Mouse (Mus musculus) heart, embryonic 13.5 days (tissue): ENCODE results near the gene Ckap5. TPM values are rescaled to one million over a fixed set of nuclear protein-coding genes. Genes with fewer than 3 reads are reported as not detected.

Source experiments
- ATAC-seq: fragments of 200-750 bp; cut with Nextera tagmentation; 2 replicates; pipeline ENCODE4 v1.8.0; 2017; ENCODE audit warnings: moderate TSS enrichment; ENCODE audit not compliant: insufficient number of reproducible peaks, low FRiP score, low TSS enrichment; ENCODE audit errors: extremely low read depth
- H3K27ac ChIP-seq: fragments of 300-500 bp; sonication (generic); replicated peaks from 2 replicates; pipeline ENCODE4 v1.5.1; 2015; ENCODE audit warnings: moderate library complexity, mild to moderate bottlenecking, inconsistent platforms
- H3K27me3 ChIP-seq: fragments of 300-500 bp; sonication (generic); replicated peaks from 2 replicates; pipeline ENCODE4 v1.6.1; 2015; ENCODE audit warnings: mild to moderate bottlenecking, inconsistent platforms
- H3K36me3 ChIP-seq: fragments of 300-500 bp; sonication (generic); 2 replicates; pipeline ENCODE4 v1.6.1; 2015; ENCODE audit warnings: mild to moderate bottlenecking, inconsistent platforms
- H3K4me1 ChIP-seq: fragments of 300-500 bp; sonication (generic); 2 replicates; pipeline ENCODE4 v1.6.1; 2015; ENCODE audit warnings: inconsistent platforms
- H3K4me2 ChIP-seq: fragments of 300-500 bp; sonication (generic); 2 replicates; pipeline ENCODE4 v1.6.1; 2015; ENCODE audit warnings: inconsistent platforms, mild to moderate bottlenecking, moderate library complexity
- H3K4me3 ChIP-seq: fragments of 300-500 bp; sonication (generic); 2 replicates; pipeline ENCODE4 v1.5.1; 2015; ENCODE audit warnings: moderate library complexity, mild to moderate bottlenecking, inconsistent platforms
- H3K9ac ChIP-seq: fragments of 300-500 bp; sonication (generic); 2 replicates; pipeline ENCODE4 v1.6.1; 2015; ENCODE audit warnings: inconsistent platforms, mild to moderate bottlenecking, moderate library complexity
- H3K9me3 ChIP-seq: fragments of 300-500 bp; sonication (generic); 2 replicates; pipeline ENCODE4 v1.6.1; 2016; ENCODE audit warnings: inconsistent platforms
- WGBS: fragments of 180-500 bp; shearing (Covaris S2); methylation state at CpG from one replicate; pipeline ENCODE4 v1.1.7; 2015; ENCODE audit warnings: mixed read lengths; 5-methylcytosine and 5-hydroxymethylcytosine counted together
- polyA plus RNA-seq: library from polyadenylated mRNA; unstranded; fragments of >200 nt; fragmentation: Nextera tagmentation; extraction: Ambion mirVana; gene quantifications from 2 replicates; pipeline ENCODE4 v1.2.1, GENCODE M21; 2015

Ckap5 gene
- polyA plus RNA-seq, 1 experiment from 2014 or later, result 63.1 TPM

DNA sequence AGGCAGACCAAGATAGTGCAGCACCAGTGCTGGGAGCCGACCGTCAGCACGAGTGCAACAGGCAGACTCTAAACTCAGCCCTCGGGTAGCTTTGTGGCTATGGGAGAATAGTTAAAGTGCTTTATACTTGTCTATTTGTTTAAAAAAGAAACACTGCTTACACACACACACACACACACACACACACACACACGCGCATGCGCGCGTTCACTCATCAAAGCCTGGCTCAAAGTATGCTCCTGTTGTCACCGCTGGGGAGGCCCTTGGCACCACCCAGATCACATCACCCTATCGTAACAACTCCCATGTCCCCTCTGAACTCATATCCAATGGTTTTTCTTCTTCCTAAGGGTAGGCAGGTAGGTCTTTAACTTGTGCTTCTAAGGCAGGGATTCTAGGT is 117.5 kb downstream of the Ckap5 start:
- Histone ChIP-seq H3K4me1 (peaks cover 7% of the 10 kb centered on the region), H3K36me3 (peaks cover 61% of the 10 kb centered on the region), H3K4me3 (no peak overlapping the region), H3K4me2 (no peak overlapping the region), H3K9ac (no peak overlapping the region), H3K27ac (no peak overlapping the region), H3K27me3 (no peaks in the 10 kb centered on the region), H3K9me3 (no peaks in the 10 kb centered on the region)
- ATAC-seq, result no peak
- WGBS, result 92% methylated on average over 11 of the region's 11 CpGs

GRCm38 (mm10) chr2:91645354-91645753 is 118.8 kb downstream of the Ckap5 start:
- no peaks in the 10 kb centered on the region for H3K27me3 ChIP-seq
- H3K36me3 ChIP-seq, result peaks cover 61% of the 10 kb centered on the region
- H3K9me3 ChIP-seq, result no peaks in the 10 kb centered on the region
- 94% methylated on average over 15 of the region's 15 CpGs for WGBS
- peaks cover 9% of the 10 kb centered on the region for H3K4me1 ChIP-seq
- no peak overlapping the region for H3K9ac ChIP-seq
- H3K4me2 ChIP-seq, result no peak overlapping the region
- no peak overlapping the region for H3K27ac ChIP-seq
- no peak overlapping the region for H3K4me3 ChIP-seq
- no peak for ATAC-seq

GRCm38 (mm10) chr2:91645811-91646210 is 119.2 kb downstream of the Ckap5 start:
- Histone ChIP-seq H3K9ac (no peak overlapping the region), H3K27ac (no peak overlapping the region), H3K4me2 (no peak overlapping the region), H3K36me3 (peaks cover 61% of the 10 kb centered on the region), H3K4me1 (peaks cover 11% of the 10 kb centered on the region), H3K27me3 (no peaks in the 10 kb centered on the region), H3K9me3 (no peaks in the 10 kb centered on the region), H3K4me3 (no peak overlapping the region)
- ATAC-seq, result no peak
- 93% methylated on average over 11 of the region's 11 CpGs for WGBS

GRCm38 (mm10) chr2:91646733-91647132 is 120.2 kb downstream of the Ckap5 start:
- ATAC-seq, result no peak
- H3K9ac ChIP-seq, result no peak overlapping the region
- H3K4me1 ChIP-seq, result peaks cover 20% of the 10 kb centered on the region
- H3K27me3 ChIP-seq, result no peaks in the 10 kb centered on the region
- H3K36me3 ChIP-seq, result peaks cover 61% of the 10 kb centered on the region
- H3K27ac ChIP-seq, result no peak overlapping the region
- no peaks in the 10 kb centered on the region for H3K9me3 ChIP-seq
- no peak overlapping the region for H3K4me2 ChIP-seq
- no peak overlapping the region for H3K4me3 ChIP-seq
- 34% methylated on average over 1 of the region's 1 CpGs for WGBS

DNA sequence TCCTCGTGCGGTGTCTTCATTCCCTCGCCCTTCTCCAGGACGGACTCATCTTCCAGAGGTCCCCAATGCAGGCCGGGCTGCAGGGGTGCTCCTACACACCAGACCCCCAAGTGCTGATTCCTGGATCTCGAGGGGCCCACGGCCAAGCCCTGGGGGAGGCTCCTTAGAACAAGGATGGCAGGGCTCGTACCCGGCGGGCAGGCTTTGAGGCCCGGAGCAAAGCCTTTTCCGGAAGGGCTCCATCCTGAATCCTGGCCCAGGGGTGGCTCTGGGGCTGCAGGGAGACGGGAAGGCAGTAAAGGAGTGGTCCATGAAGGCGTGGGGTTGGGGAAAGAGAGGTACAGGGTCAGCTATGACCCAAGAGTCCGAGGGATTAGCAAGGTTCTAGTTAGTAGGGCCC is 122.6 kb downstream of the Ckap5 start:
- H3K9ac ChIP-seq, result peak overlapping the region; percentile 98
- H3K9me3 ChIP-seq, result no peaks in the 10 kb centered on the region
- no peak for ATAC-seq
- H3K4me2 ChIP-seq, result peak overlapping the region; percentile 100
- 2% methylated on average over 15 of the region's 15 CpGs for WGBS
- peak overlapping the region; percentile 89 for H3K27ac ChIP-seq
- H3K4me1 ChIP-seq, result peaks cover 45% of the 10 kb centered on the region
- H3K36me3 ChIP-seq, result peaks cover 47% of the 10 kb centered on the region
- peak overlapping the region; percentile 98 for H3K4me3 ChIP-seq
- H3K27me3 ChIP-seq, result no peaks in the 10 kb centered on the region

DNA sequence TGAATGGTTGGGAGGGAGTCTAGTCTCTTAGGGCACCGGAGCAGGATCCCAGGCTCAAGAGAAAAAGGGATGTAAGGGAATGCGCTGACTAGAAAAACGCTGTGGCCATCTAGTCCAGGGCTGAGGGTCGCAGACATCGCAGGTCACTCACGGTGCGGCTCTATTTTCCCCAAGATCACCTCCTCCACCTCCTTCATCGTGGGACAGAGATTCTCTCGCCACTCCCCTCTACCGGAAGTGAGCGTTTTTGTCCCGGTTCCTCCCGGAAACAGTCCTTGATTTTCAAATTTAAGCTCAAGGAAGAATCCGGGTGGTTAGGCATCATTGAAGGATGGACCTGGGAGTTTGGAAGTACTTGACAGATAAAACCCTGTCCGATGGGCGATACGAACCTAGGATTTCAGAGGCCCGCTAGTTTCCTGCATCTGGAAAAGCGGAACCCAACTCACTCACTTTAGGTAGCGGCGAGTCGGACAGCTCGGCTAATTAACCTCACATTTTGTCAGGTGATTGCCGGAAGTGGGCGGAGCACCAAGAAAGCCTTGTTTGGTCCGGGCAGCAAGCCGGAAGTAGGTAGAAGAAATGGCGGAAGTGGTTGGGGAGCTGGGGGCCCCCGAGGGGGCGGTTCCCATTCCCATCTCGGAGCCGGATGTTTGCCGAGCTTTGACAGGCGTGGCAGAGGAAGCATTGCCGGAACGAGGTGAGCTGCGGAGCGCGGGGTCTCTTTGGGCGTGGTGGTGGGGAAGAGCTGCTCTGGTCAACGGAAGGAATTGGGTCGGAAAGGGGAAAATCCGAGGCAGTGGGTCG is 123.2 kb downstream of the Ckap5 start, which contains the start of the genes Zfp408 and Arhgap1:
TSS of gene Zfp408 (minus strand) at position 239 of the 807 bp plus-strand sequence.
TSS of gene Arhgap1 (plus strand) at position 308 of the 807 bp plus-strand sequence.
- no peaks in the 10 kb centered on the region for H3K9me3 ChIP-seq
- H3K36me3 ChIP-seq, result peaks cover 47% of the 10 kb centered on the region
- peak within 1 kb of the TSS; percentile 98 for H3K9ac ChIP-seq
- H3K27ac ChIP-seq, result peak within 1 kb of the TSS; percentile 89
- WGBS, result under 1% methylated on average over 44 of the region's 44 CpGs
- H3K4me3 ChIP-seq, result peak within 1 kb of the TSS; percentile 98
- ATAC-seq, result peak; percentile 85
- H3K27me3 ChIP-seq, result no peaks in the 10 kb centered on the region
- peaks cover 51% of the 10 kb centered on the region for H3K4me1 ChIP-seq
- peak within 1 kb of the TSS; percentile 100 for H3K4me2 ChIP-seq

- H3K4me3 ChIP-seq, result peak overlapping the region; percentile 98
- H3K27ac ChIP-seq, result peak overlapping the region; percentile 89
- peak overlapping the region; percentile 88 for H3K4me2 ChIP-seq
- H3K27me3 ChIP-seq, result no peaks in the 10 kb centered on the region
- peak overlapping the region; percentile 89 for H3K9ac ChIP-seq
- H3K4me1 ChIP-seq, result peaks cover 58% of the 10 kb centered on the region
- ATAC-seq, result no peak
- H3K9me3 ChIP-seq, result no peaks in the 10 kb centered on the region
- H3K36me3 ChIP-seq, result peaks cover 47% of the 10 kb centered on the region
- 8% methylated on average over 16 of the region's 16 CpGs for WGBS
These were observed 123.9 kb downstream of the Ckap5 start for GRCm38 (mm10) chr2:91650360-91650995.

DNA sequence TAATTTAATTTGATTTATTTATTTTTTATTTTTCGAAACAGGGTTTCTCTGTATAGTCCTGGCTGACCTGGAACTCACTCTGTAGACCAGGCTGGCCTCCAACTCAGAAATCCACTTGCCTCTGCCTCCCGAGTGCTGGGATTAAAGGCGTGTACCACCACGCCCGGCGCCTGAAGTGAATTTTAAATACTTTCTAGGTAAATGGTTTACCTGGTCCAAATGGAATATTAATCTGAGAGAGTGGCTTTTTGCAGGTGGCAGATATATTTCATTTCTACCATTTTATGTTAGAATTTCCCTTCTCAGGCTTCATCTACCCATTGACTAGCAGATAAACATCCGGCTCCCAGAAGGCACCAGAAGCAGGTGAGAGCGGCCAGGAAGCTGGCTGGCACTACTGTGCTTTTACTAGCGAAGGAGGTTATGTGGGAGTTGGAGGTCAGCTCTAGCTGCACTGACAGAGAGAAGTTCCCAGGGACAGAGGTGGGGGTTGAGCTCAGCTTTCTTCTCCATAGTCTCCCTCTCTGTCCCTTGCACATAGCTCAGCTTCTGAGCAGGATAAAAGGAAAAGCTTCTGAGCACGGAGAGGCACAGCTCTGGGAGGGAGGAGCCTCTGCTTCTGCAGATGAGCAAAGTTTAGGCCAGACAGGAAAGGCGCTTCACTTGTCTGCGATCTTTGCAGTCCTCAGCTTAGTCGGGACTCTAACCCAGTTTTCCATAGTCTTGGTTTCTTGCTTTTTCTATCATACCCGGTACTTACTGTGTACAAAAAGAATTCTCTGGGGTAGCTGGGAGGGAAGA is 125.1 kb downstream of the Ckap5 start:
- H3K4me3 ChIP-seq, result peak overlapping the region; percentile 98
- H3K4me2 ChIP-seq, result peak overlapping the region; percentile 88
- no peaks in the 10 kb centered on the region for H3K9me3 ChIP-seq
- H3K36me3 ChIP-seq, result peaks cover 47% of the 10 kb centered on the region
- WGBS, result 64% methylated on average over 14 of the region's 14 CpGs
- H3K27ac ChIP-seq, result peak overlapping the region; percentile 82
- no peaks in the 10 kb centered on the region for H3K27me3 ChIP-seq
- peaks cover 70% of the 10 kb centered on the region for H3K4me1 ChIP-seq
- H3K9ac ChIP-seq, result peak overlapping the region; percentile 89
- no peak for ATAC-seq

DNA sequence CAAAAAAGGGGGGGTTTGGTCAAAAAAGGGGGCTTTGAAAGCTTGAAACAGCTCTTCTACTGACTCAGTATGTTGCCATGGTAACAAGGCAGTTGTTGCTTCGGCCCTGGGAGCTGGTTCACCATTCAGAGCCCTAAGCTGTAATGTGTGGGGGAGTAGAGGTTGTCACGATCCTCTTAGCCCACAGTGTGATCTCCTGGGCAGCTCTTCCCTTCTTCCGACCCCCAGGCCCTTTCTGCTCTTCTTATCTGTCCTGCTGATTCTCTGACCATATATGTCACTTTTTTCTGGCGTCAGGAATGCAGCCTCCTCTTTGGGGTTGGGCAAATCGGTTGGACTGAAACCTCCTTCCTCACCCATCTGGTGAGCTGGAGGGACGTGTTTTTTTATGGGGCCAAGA is 126.3 kb downstream of the Ckap5 start:
- Histone ChIP-seq H3K9ac (peak overlapping the region; percentile 89), H3K4me2 (peak overlapping the region; percentile 88), H3K27me3 (no peaks in the 10 kb centered on the region), H3K4me1 (peaks cover 77% of the 10 kb centered on the region), H3K4me3 (no peak overlapping the region), H3K36me3 (peaks cover 47% of the 10 kb centered on the region), H3K27ac (peak overlapping the region; percentile 82), H3K9me3 (no peaks in the 10 kb centered on the region)
- WGBS, result 17% methylated on average over 6 of the region's 6 CpGs
- ATAC-seq, result no peak

- Histone ChIP-seq H3K4me3 (no peak overlapping the region), H3K9me3 (no peaks in the 10 kb centered on the region), H3K36me3 (peaks cover 69% of the 10 kb centered on the region), H3K4me1 (peaks cover 67% of the 10 kb centered on the region), H3K4me2 (peak overlapping the region; percentile 36; the same call in 1 of the 2 replicates), H3K27ac (peak overlapping the region; percentile 90), H3K9ac (peak overlapping the region; percentile 65), H3K27me3 (no peaks in the 10 kb centered on the region)
- ATAC-seq, result no peak
- WGBS, result 34% methylated on average over 5 of the region's 5 CpGs
These were observed 128.8 kb downstream of the Ckap5 start for GRCm38 (mm10) chr2:91655388-91655787.

DNA sequence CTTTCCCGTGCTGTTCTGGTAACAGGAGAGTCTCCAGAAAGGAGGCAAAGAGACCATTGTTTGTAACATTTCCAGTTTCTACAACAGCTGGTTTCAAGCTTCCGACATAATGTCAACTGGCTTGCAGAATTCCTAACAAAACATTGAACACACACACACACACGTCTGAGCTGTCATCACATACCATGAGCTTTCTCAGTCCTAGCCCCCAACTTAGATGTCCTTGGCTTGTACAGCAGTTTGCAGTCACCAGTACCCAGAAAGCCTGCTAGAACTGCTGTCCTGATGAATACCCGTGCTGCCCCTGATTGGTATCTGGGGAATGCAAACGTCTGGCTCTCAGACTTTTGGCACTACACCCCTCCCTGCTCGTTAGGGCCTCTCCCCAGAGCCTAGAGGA is 129.3 kb downstream of the Ckap5 start:
- Histone ChIP-seq H3K4me1 (peaks cover 65% of the 10 kb centered on the region), H3K4me2 (peak overlapping the region; percentile 36), H3K9ac (peak overlapping the region; percentile 69)

More for the DNA sequence above, 129.3 kb downstream of the Ckap5 start:
- Histone ChIP-seq H3K27ac (peak overlapping the region; percentile 90), H3K4me3 (peak overlapping the region; percentile 7; the same call in 1 of the 2 replicates), H3K36me3 (peaks cover 72% of the 10 kb centered on the region), H3K27me3 (no peaks in the 10 kb centered on the region), H3K9me3 (no peaks in the 10 kb centered on the region)
- ATAC-seq, result no peak
- WGBS, result 31% methylated on average over 6 of the region's 6 CpGs
